Mouse (Mus musculus): ENCODE measurements around the gene Pmm1. TPM values are rescaled to one million over a fixed set of nuclear protein-coding genes. Genes with fewer than 3 reads are reported as not detected.

Pmm1 gene
- total and polyA plus RNA-seq, 3 experiments, result 22.0 to 27.7 (median 26.7) TPM

- no peak for TF ChIP-seq EP300 (IDR thresholded peaks at IDR 0.05; ENCODE audit: insufficient read depth, low read depth, low read length)
- TF ChIP-seq CTCF (IDR thresholded peaks at IDR 0.05), result no peak
- TF ChIP-seq POLR2A (IDR thresholded peaks at IDR 0.05; ENCODE audit: insufficient read depth, low read depth, low read length), result no peak
- Histone ChIP-seq H3K9ac (ENCODE audit: low read depth, low read length) (no peak overlapping the region), H3K27me3 (ENCODE audit: control insufficient read depth, insufficient read depth, low read length) (no peaks in the 10 kb centered on the region), H3K36me3 (ENCODE audit: control insufficient read depth, insufficient read depth, low read length) (no peaks in the 10 kb centered on the region), H3K4me3 (peak overlapping the region; percentile 90), H3K79me2 (replicated peaks; ENCODE audit: control insufficient read depth, insufficient read depth, low read length) (no peaks in the 10 kb centered on the region), H3K4me1 (ENCODE audit: control insufficient read depth, insufficient read depth, low read length) (no peaks in the 10 kb centered on the region; the same call in 1 of the 2 replicates), H3K27ac (peak overlapping the region; percentile 48)
- DNase-seq, result no peak
- intact Hi-C loops (cut with DNase I), result loop anchor here (2.0 kb wide), 1 partner anchor 80 kb away; no protein-coding TSS in a partner anchor
- 2% methylated on average over 7 of the region's 8 CpGs for WGBS
Observed at GRCm38 (mm10) chr15:81961078-81961451, 335 bp upstream of the Pmm1 start.

DNA sequence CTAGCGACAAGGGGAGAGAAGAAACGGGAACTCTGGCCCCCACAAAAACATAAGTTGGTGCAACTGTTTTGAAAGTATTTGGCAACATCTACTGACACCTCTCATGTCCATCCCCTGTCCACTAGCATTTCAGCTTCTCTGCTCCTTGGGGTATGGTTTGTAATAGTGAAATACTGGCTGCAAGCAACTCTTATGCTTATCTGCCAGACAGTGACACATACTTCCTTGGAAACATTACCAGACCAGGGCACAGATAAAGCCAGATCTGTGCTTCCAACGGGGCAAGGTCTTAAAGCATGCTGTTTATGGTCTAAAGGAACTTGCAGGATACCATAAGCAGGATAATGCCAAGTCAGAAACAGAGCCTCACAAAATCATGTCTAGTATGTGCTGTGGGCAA lies 1.8 kb downstream of the Pmm1 start:
- intact Hi-C loops (cut with DNase I), result no loop called here
- no peak overlapping the region for H3K27ac ChIP-seq
- TF ChIP-seq POLR2A (IDR thresholded peaks at IDR 0.05; ENCODE audit: insufficient read depth, low read depth, low read length) (no peak), EP300 (IDR thresholded peaks at IDR 0.05; ENCODE audit: insufficient read depth, low read depth, low read length) (no peak), CTCF (IDR thresholded peaks at IDR 0.05) (no peak)
- no peaks in the 10 kb centered on the region for H3K79me2 ChIP-seq (replicated peaks; ENCODE audit: control insufficient read depth, insufficient read depth, low read length)
- H3K4me1 ChIP-seq (ENCODE audit: control insufficient read depth, insufficient read depth, low read length), result no peaks in the 10 kb centered on the region; the same call in 1 of the 2 replicates
- 55% methylated on average over 3 of the region's 3 CpGs for WGBS
- H3K27me3 ChIP-seq (ENCODE audit: control insufficient read depth, insufficient read depth, low read length), result no peaks in the 10 kb centered on the region
- H3K4me3 ChIP-seq, result no peak overlapping the region
- no peaks in the 10 kb centered on the region for H3K36me3 ChIP-seq (ENCODE audit: control insufficient read depth, insufficient read depth, low read length)
- DNase-seq, result no peak
- H3K9ac ChIP-seq (ENCODE audit: low read depth, low read length), result no peak overlapping the region

DNA sequence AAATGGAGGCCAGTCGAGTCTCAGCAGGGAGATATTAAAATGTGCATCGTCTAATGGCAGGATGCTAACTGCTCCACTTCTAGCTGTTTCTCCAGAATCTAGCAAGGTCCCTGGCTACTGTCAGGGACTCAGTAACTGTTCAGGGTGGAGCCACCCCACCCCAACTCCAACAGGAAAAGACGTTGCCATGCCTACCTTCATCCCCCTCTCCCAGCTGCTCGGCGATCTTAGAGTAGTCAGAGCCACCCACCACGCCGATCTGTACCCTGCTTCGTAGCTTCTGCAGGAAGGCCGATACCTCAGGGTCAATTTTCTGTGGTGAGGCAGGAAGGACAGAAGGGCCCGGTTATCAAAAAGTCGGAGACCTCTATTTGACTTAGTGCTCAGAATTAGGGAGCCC lies 3.1 kb downstream of the Pmm1 start:
- no peak overlapping the region for H3K4me3 ChIP-seq
- H3K36me3 ChIP-seq (ENCODE audit: control insufficient read depth, insufficient read depth, low read length), result no peaks in the 10 kb centered on the region
- no peaks in the 10 kb centered on the region for H3K27me3 ChIP-seq (ENCODE audit: control insufficient read depth, insufficient read depth, low read length)
- no peak for DNase-seq
- 82% methylated on average over 11 of the region's 11 CpGs for WGBS
- H3K79me2 ChIP-seq (replicated peaks; ENCODE audit: control insufficient read depth, insufficient read depth, low read length), result no peaks in the 10 kb centered on the region
- intact Hi-C loops (cut with DNase I), result no loop called here
- H3K9ac ChIP-seq (ENCODE audit: low read depth, low read length), result no peak overlapping the region
- H3K4me1 ChIP-seq (ENCODE audit: control insufficient read depth, insufficient read depth, low read length), result no peaks in the 10 kb centered on the region; the same call in 1 of the 2 replicates
- TF ChIP-seq EP300 (IDR thresholded peaks at IDR 0.05; ENCODE audit: insufficient read depth, low read depth, low read length) (no peak), POLR2A (IDR thresholded peaks at IDR 0.05; ENCODE audit: insufficient read depth, low read depth, low read length) (no peak), CTCF (IDR thresholded peaks at IDR 0.05) (no peak)
- H3K27ac ChIP-seq, result no peak overlapping the region

GRCm38 (mm10) chr15:81956457-81956856 lies 4.3 kb downstream of the Pmm1 start:
- no peak overlapping the region for H3K27ac ChIP-seq
- no peak overlapping the region for H3K4me3 ChIP-seq
- H3K9ac ChIP-seq (ENCODE audit: low read depth, low read length), result no peak overlapping the region
- DNase-seq, result peak in 1 of 2 experiments; percentile 49
- H3K27me3 ChIP-seq (ENCODE audit: control insufficient read depth, insufficient read depth, low read length), result no peaks in the 10 kb centered on the region
- WGBS, result 66% methylated on average over 8 of the region's 8 CpGs
- TF ChIP-seq CTCF (IDR thresholded peaks at IDR 0.05) (peak; percentile 78), EP300 (IDR thresholded peaks at IDR 0.05; ENCODE audit: insufficient read depth, low read depth, low read length) (no peak), POLR2A (IDR thresholded peaks at IDR 0.05; ENCODE audit: insufficient read depth, low read depth, low read length) (no peak)
- H3K36me3 ChIP-seq (ENCODE audit: control insufficient read depth, insufficient read depth, low read length), result no peaks in the 10 kb centered on the region
- no peaks in the 10 kb centered on the region; the same call in 1 of the 2 replicates for H3K4me1 ChIP-seq (ENCODE audit: control insufficient read depth, insufficient read depth, low read length)
- H3K79me2 ChIP-seq (replicated peaks; ENCODE audit: control insufficient read depth, insufficient read depth, low read length), result no peaks in the 10 kb centered on the region
- intact Hi-C loops (cut with DNase I), result no loop called here

- intact Hi-C loops (cut with DNase I), result no loop called here
- no peak overlapping the region for H3K4me3 ChIP-seq
- no peak for TF ChIP-seq CTCF (IDR thresholded peaks at IDR 0.05)
- TF ChIP-seq EP300 (IDR thresholded peaks at IDR 0.05; ENCODE audit: insufficient read depth, low read depth, low read length), result no peak
- no peak for TF ChIP-seq POLR2A (IDR thresholded peaks at IDR 0.05; ENCODE audit: insufficient read depth, low read depth, low read length)
- H3K4me1 ChIP-seq (ENCODE audit: control insufficient read depth, insufficient read depth, low read length), result no peaks in the 10 kb centered on the region; the same call in 1 of the 2 replicates
- no peak overlapping the region for H3K27ac ChIP-seq
- no peak overlapping the region for H3K9ac ChIP-seq (ENCODE audit: low read depth, low read length)
- no peak for DNase-seq
- H3K36me3 ChIP-seq (ENCODE audit: control insufficient read depth, insufficient read depth, low read length), result no peaks in the 10 kb centered on the region
- no peaks in the 10 kb centered on the region for H3K79me2 ChIP-seq (replicated peaks; ENCODE audit: control insufficient read depth, insufficient read depth, low read length)
- no peaks in the 10 kb centered on the region for H3K27me3 ChIP-seq (ENCODE audit: control insufficient read depth, insufficient read depth, low read length)
- WGBS, result 96% methylated on average over 15 of the region's 15 CpGs
Observed at GRCm38 (mm10) chr15:81955414-81955813, 5.3 kb downstream of the Pmm1 start.

DNA sequence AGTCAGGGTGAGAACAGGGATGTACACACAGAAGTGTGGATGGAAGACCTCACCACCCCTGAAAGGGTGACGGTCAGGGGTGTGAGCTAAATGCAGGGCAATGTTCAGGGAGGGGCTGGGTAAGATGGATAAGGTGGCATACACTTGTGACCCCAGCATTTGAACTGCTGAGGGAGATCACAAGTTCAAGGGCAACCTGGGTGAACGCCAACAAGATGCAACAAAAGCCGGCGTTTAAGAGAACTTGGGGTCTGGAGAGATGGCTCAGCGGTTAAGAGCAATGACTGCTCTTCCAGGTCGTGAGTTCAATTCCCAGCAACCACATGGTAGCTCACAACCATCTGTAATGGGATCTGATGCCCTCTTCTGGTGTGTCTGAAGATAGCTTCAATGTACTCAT lies 6.0 kb downstream of the Pmm1 start:
- Histone ChIP-seq H3K27me3 (ENCODE audit: control insufficient read depth, insufficient read depth, low read length) (no peaks in the 10 kb centered on the region), H3K4me1 (ENCODE audit: control insufficient read depth, insufficient read depth, low read length) (no peaks in the 10 kb centered on the region; the same call in 1 of the 2 replicates), H3K36me3 (ENCODE audit: control insufficient read depth, insufficient read depth, low read length) (no peaks in the 10 kb centered on the region), H3K4me3 (no peak overlapping the region), H3K9ac (ENCODE audit: low read depth, low read length) (no peak overlapping the region), H3K27ac (no peak overlapping the region), H3K79me2 (replicated peaks; ENCODE audit: control insufficient read depth, insufficient read depth, low read length) (no peaks in the 10 kb centered on the region)
- intact Hi-C loops (cut with DNase I), result no loop called here
- DNase-seq, result no peak
- WGBS, result 92% methylated on average over 6 of the region's 6 CpGs
- no peak for TF ChIP-seq CTCF (IDR thresholded peaks at IDR 0.05)
- TF ChIP-seq POLR2A (IDR thresholded peaks at IDR 0.05; ENCODE audit: insufficient read depth, low read depth, low read length), result no peak
- no peak for TF ChIP-seq EP300 (IDR thresholded peaks at IDR 0.05; ENCODE audit: insufficient read depth, low read depth, low read length)
